Mouse (Mus musculus) naive thymus-derived CD4-positive, alpha-beta T cell, adult 2 months (primary cell): ENCODE results near the gene Ankrd54.

Source experiments
- DNase-seq: peaks from one replicate; pipeline ENCODE4 v3.0.0-alpha.2; 2011; ENCODE audit warnings: low read depth

Ankrd54 gene

GRCm38 (mm10) chr15:79075658-79076365 lies 13.1 kb upstream of the Ankrd54 start:
- DNase-seq: no peak

- DNase-seq: peak; percentile 84
Observed at GRCm38 (mm10) chr15:79074913-79075532, 12.3 kb upstream of the Ankrd54 start, which contains the start of gene Eif3l. Eif3l (plus strand) TSS chr15:79075179.

DNA sequence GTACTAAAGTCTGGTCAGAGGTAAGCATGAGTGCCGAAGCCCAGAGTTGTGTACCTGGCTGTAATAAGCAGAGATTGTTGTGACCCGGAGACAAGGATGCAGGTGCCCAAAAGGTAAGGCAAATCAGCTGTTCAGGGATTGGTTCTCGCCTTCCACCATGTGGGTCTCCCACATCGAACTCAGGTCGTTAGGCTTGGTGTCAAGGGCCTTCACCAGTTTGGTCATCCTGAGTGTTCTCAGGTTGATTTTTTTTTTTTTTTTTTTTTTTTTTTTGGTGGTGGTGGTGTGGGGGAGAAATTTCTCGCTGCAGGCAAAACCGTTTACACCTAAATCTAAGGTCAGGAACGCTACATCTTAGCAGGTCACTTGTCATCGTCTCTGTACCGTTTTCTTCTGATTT lies 11.8 kb upstream of the Ankrd54 start:
- DNase-seq: no peak

DNA sequence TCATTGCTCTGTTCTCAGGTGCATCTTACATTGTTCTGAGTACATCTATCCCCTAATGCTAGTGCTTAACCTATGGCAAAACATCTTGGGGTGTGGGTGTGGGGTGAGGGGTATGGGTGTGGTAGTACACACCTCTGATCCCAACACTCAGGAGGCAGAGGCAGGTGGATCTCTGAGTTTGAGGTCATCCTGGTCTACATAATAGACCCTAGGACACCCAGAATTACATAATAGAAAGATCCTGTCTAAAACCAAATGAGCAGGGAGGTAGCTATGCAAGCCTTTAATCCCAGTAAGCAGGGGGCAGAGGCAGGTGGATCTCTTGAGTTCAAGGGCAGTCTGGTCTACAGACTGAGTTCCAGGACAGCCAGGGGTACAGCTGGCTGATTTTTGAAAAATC lies 11.1 kb upstream of the Ankrd54 start:
- no peak for DNase-seq

DNA sequence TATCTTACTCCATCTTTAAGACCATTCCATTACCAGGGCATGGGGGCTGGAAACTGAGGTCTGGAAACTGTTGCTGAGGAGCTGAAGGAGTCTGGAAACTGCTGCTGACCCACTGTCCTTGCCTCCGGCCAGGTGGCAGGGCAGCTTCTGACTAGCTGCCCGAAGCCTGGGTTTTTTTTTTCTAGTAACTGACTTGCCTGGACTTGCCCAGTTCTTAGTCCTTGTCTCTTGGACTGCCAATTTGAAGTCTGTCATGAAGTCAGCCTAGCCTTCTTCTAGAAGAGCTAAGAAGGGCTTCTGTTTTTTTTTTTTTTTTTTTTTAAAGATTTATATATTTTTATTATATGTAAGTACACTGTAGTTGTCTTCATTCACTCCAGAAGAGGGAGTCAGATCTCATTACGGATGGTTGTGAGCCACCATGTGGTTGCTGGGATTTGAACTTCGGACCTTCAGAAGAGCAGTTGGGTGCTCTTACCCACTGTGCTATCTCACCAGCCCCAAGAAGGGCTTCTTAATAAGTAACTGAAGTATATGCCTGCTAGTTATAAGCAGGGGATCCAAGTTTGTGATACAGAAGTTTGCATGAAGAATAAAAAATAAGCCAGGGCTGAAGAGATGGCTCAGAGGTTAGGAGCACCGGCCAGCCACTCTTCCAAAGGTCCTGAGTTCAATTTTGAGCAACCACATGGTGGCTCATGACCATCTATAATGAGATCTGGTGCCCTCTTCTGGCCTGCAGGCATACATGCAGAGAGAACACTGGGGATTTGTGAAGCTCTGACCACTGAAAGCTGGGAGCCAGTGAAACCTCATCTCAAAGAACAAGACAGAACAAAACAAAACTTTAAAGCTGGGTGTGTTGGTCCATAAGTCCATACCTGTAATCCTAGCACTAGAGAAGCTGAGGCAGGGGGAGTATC lies 8.7 kb upstream of the Ankrd54 start:
- peak; percentile 61 for DNase-seq

DNA sequence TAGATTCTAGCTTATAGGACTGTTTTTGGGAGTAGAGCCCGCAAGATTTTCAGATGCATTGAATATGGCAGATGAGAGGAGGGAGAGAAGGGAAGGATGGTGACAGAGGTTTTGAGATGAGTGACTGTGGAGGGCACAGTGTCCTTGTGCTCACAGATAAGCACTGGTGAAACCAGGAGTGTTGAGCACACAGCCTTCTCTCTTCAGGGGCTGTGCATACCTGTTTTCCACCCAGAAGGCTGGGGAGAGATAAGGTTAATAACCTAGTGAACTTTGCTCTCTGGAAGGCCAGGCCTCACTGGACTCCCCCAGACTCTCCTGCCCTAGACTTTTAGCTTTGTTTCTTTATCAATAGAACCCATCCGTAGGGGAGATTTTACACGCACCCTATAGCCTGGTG lies 5.7 kb upstream of the Ankrd54 start:
- DNase-seq: no peak

GRCm38 (mm10) chr15:79067631-79068030 lies 4.9 kb upstream of the Ankrd54 start:
- DNase-seq: no peak

- no peak for DNase-seq
Observed at GRCm38 (mm10) chr15:79066276-79066675, 3.6 kb upstream of the Ankrd54 start.

- DNase-seq: no peak
Observed at GRCm38 (mm10) chr15:79065086-79065770, 2.5 kb upstream of the Ankrd54 start.

DNA sequence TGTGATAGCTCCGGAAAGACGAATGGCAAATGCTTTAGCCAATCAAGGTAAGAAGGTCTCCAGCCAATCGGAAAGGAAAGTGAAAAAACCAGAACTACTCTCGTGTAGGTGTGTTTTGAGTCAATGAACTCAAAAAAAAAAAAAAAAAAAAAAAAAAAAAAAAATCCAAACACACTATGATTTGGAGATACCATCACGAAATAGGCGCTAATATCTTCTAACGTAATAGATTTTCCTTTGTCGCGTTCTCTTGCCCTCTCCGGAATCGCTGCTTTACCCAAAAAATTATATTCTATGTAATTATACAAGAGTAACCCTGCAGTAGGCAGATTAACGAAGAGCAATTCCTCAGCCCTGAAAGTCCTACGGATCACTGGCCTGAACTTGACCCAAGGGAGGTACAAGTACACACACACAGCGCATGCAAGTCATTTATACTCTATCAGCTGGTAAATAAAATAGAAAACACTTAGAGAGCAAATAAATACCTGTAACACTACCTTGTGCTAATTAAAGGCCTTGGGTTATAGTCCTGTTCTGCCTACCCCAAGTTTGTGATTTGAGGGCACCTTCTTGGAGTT lies 557 bp upstream of the Ankrd54 start:
- DNase-seq: no peak

DNA sequence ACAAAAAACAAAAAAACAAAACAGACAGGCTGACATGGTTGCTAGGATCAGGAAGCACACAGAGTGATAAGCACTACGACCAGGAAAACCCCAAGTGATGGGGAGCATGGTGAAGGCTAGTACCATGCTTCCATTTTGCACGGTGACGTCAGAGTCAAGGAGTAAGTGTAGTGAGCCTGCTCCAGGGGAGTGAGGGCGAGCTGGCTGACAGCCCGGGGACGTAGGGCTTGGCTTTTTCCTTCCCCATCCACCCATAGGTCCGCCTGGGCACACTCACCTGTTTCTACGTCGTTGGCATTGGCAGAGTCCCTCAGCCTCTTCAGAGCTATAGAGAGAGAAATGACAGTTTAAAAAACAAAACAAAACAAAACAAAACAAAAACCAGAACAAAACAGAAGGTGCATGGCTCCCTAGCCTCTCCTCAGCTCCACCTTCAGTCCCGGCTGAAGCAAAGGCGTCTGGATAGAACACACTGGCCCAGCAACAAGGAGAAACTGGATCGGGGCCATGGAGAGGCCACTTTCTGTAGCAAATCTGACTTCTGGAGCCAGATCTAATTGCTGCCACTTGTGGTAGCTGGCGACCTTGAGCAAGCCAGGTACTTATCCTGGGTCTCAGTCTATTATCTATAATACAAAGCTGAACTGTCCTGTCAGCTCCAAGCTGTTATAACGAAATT lies 1.7 kb downstream of the Ankrd54 start:
- no peak for DNase-seq

DNA sequence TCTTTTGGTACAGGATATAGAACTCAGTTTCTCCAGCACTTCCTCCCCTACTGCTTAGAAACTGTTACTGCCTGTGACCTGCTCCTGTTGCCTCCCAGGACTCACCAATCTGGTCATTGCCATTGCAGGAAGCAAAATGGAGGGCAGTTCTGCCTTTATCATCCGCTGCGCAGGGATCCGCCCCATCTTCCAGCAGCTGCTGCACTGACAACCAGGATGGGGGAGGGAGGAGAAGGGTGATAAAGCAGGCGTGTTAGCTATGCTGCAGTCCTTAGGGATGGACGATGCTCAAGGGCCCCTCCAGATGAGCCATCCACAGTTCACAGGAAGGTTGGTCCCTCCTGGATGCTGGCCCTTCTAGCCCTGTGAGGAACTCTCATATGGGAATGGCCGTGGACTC lies 4.8 kb downstream of the Ankrd54 start:
- no peak for DNase-seq

DNA sequence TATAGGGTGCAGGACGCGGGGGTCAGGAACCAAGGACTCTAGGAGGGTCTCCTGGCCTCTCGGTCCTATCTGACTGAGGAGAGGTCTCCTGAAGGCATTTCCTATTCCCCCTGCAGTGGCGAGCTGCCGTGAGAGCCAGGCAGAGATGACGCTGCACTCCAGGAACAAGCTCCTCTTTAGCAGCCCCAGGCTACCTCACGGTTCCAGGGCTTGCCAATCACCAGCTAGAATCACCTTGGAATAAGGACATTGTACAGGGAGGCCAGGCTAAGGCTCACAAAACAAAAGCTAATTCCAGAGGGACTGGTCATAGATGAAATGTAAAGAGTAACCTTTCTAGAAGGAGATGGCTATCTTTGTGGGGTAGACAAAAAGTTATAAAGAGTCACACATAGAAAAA lies 6.1 kb downstream of the Ankrd54 start:
- DNase-seq: no peak

DNA sequence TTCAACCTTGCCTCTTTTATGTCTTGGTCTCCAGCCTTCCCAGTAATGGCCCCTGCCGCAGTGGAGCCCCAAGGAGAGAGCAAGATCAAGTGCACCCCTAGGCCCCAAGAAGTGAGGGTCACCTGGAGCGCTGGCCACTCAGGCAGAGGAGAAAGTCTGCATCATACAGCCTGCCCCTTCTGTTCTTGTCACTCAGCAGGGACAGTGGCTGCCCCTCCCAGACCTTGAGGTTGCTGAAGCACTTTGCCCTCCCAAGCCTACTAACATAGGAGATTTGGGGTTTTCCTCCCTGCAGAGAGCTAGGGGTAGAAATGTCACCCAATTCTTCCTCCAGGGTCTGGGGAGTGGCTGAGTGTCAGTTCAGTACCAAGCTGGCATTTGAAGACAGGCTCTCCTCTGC lies 10.3 kb downstream of the Ankrd54 start:
- DNase-seq: no peak

DNA sequence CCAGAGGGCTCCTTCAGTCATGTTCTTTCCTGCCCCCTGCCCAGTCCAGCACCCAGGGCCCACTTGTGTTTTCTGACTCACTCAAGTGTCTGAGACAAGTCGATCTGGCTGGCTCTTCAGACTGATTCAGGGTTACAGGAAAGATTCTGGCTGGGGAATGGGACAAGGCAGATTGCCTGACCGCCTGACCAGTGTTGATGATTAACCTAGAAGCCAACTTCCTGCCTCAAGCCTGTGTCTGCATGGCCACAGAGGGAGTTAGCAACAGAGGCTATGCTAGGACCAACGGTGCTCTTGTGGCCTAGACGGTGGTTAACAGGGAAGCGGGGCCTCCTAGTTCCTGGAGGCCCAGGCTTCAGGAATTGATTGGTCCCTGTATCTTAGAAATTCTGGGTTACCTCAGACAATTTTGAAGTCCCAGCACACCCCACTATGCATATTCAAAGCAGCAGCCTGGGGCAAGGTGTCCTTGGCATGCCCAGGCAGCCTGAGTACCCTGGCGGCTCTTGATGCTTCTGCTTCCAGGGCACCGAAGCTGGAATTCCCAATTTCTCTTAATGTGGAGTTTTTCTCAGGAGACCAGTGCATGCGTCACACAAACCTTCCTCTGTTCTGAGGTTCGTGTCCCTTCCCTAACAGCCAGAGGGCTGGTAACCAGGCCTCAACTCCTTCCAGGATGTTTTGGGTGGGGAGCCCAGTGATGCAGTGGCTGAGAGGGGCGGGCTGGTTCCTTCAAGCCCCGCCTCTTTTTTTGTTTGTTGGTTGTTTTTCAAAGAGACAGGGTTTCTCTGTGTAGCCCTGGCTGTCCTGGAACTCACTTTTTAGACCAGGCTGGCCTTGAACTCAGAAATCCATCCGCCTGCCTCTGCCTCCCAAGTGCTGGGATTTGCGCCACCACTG lies 11.0 kb downstream of the Ankrd54 start:
- DNase-seq: no peak

GRCm38 (mm10) chr15:79050964-79051363 lies 11.7 kb downstream of the Ankrd54 start:
- DNase-seq: no peak

DNA sequence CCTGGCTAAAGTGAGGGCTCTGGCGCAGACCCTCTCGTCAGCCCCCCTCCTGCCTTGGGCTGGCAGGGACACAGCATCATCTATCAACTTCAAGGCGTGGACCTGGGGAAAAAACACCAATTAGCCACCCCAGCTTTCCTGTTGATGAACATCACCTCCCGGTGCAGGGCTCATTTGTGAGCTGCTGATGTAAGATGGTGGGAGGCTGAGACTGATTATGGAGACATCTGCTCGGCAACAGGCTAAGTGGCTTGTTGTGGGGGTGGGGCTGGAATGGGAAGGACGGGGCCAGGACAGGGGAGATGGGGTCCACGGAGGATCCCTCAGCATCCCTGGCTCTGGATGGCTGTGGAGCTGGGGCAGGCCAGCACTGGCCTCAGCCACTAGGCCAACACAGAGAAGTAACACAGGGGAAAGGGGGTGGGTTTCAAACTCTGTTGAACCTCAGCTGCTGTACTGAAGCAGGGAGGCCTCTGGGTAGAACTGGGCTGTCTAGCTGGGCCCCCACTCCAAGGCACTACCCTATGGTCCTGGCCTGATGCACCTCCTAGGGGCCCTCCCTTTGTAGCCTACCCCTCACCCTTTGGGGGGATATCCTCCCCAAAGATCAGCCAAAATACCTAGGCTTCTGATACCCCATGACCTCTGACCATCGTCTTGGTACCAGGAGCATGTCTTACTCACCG lies 12.4 kb downstream of the Ankrd54 start:
- no peak for DNase-seq

DNA sequence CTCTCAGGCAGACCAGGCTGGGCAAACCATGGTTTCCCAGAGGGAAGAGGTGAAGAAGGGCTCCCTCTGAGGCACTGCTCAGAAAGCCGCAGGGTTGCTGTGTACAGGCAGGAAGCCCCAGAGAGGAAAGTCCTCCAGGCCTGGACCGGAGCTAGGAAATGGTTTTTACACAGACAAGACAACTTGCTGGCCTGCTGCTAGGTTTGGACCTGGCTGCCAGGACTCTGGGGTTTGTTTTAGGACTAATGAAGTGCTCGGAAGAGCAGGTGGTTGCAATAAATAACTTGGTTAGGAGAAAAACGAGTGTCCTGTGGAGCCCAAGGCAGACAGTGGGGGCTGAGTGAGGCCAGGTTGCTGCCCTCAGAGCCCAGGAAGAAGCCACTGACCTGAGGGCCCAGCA lies 14.5 kb downstream of the Ankrd54 start:
- DNase-seq: no peak

DNA sequence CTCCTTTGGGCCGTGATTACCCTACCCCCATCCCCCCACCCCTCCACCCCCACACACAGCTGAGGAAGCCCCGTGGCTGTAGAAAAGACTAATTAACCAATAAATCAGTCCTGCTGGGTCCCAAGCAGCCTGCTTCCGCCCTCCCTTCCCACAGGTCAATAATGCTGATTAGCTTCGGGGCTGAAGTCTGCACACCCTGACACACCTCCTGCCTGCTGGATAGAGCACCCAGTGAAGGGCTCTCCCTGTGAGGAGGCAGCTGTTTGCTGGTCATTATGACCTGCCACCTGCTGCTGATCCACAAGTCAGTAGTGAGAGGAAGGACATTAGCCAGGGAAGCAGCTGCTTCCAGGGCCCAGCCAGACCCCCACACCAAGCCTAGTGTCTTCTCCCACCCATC lies 17.9 kb downstream of the Ankrd54 start:
- DNase-seq: no peak
